Mouse (Mus musculus) cortical plate, adult 2 months (tissue): ENCODE results near the gene Gm3336. TPM values are rescaled to one million over a fixed set of nuclear protein-coding genes. Genes with fewer than 3 reads are reported as not detected.

ENCODE experiments used
- H3K27ac ChIP-seq: fragments of 200-500 bp; 2 replicates; pipeline ENCODE4 v1.5.1; 2012; ENCODE audit warnings: low read length, control low read depth, inconsistent platforms; ENCODE audit not compliant: insufficient read depth
- H3K4me1 ChIP-seq: fragments of 200-500 bp; 2 replicates; pipeline ENCODE4 v1.6.1; 2011; ENCODE audit warnings: low read length; ENCODE audit not compliant: control insufficient read depth, insufficient read depth
- H3K4me3 ChIP-seq: fragments of 200-500 bp; 2 replicates; pipeline ENCODE4 v1.5.1; 2011; ENCODE audit warnings: mild to moderate bottlenecking, low read length, control low read depth; ENCODE audit not compliant: insufficient read depth
- CTCF ChIP-seq: fragments of 200-500 bp; IDR thresholded peaks from 2 replicates; pipeline ENCODE4 v1.5.1; 2011; ENCODE audit warnings: mild to moderate bottlenecking, control low read depth, low read length; ENCODE audit not compliant: insufficient read depth; ENCODE audit errors: extremely low read depth
- POLR2A ChIP-seq: fragments of 200-500 bp; IDR thresholded peaks from 2 replicates; pipeline ENCODE4 v1.6.1; 2011; ENCODE audit warnings: mild to moderate bottlenecking, low read length, control low read depth; ENCODE audit not compliant: insufficient read depth; ENCODE audit errors: extremely low read depth
- polyA plus RNA-seq: library from polyadenylated mRNA; depleted of rRNA; stranded (reverse); fragments of >200 nt; gene quantifications from 2 replicates; pipeline ENCODE4 v1.2.3, GENCODE M21; 2012

The Gm3336 gene
- polyA plus RNA-seq, 1 experiment = not detected

- no peak overlapping the region for H3K4me3 ChIP-seq
- H3K27ac ChIP-seq = no peak overlapping the region
- no peak for TF ChIP-seq CTCF
- TF ChIP-seq POLR2A = no peak
- H3K4me1 ChIP-seq = no peaks in the 10 kb centered on the region
These were observed 8.4 kb downstream of the Gm3336 start for GRCm38 (mm10) chr8:70726721-70727120.

GRCm38 (mm10) chr8:70729808-70730475 is 11.6 kb downstream of the Gm3336 start:
- H3K4me1 ChIP-seq = no peaks in the 10 kb centered on the region
- no peak overlapping the region for H3K4me3 ChIP-seq
- TF ChIP-seq POLR2A (no peak), CTCF (no peak)
- H3K27ac ChIP-seq = no peak overlapping the region

GRCm38 (mm10) chr8:70730956-70731355 is 12.6 kb downstream of the Gm3336 start:
- H3K4me1 ChIP-seq = no peaks in the 10 kb centered on the region
- no peak for TF ChIP-seq CTCF
- TF ChIP-seq POLR2A = no peak
- no peak overlapping the region for H3K4me3 ChIP-seq
- H3K27ac ChIP-seq = no peak overlapping the region

GRCm38 (mm10) chr8:70737705-70738104 is 19.4 kb downstream of the Gm3336 start:
- H3K27ac ChIP-seq = no peak overlapping the region
- no peak for TF ChIP-seq CTCF
- TF ChIP-seq POLR2A = no peak
- no peak overlapping the region for H3K4me3 ChIP-seq
- H3K4me1 ChIP-seq = no peaks in the 10 kb centered on the region

- Histone ChIP-seq H3K4me1 (no peaks in the 10 kb centered on the region), H3K4me3 (no peak overlapping the region), H3K27ac (no peak overlapping the region)
- TF ChIP-seq POLR2A = no peak
- TF ChIP-seq CTCF = no peak
These were observed 19.9 kb downstream of the Gm3336 start for GRCm38 (mm10) chr8:70738211-70738610.

- no peak overlapping the region for H3K27ac ChIP-seq
- H3K4me1 ChIP-seq = peaks cover 1% of the 10 kb centered on the region; the same call in 1 of the 2 replicates
- H3K4me3 ChIP-seq = no peak overlapping the region
- TF ChIP-seq CTCF (no peak), POLR2A (no peak)
These were observed 23.3 kb downstream of the Gm3336 start for GRCm38 (mm10) chr8:70741661-70742060.

- no peak overlapping the region for H3K4me3 ChIP-seq
- no peak overlapping the region for H3K27ac ChIP-seq
- H3K4me1 ChIP-seq = peaks cover 1% of the 10 kb centered on the region; the same call in 1 of the 2 replicates
- no peak for TF ChIP-seq POLR2A
- TF ChIP-seq CTCF = no peak
These were observed 23.8 kb downstream of the Gm3336 start for GRCm38 (mm10) chr8:70742176-70742575.

- TF ChIP-seq CTCF (no peak), POLR2A (0 out of 2 replicates have a peak, but pooled peaks have one; percentile 10)
- H3K4me1 ChIP-seq = peaks cover 1% of the 10 kb centered on the region; the same call in 1 of the 2 replicates
- peak overlapping the region; percentile 14; the same call in 1 of the 2 replicates for H3K4me3 ChIP-seq
- H3K27ac ChIP-seq = no peak overlapping the region
These were observed 24.8 kb downstream of the Gm3336 start for GRCm38 (mm10) chr8:70742981-70743655.

GRCm38 (mm10) chr8:70743656-70744590 is 25.6 kb downstream of the Gm3336 start:
- TF ChIP-seq CTCF = no peak
- TF ChIP-seq POLR2A = no peak
- H3K4me3 ChIP-seq = peak overlapping the region; percentile 26
- H3K27ac ChIP-seq = no peak overlapping the region
- peaks cover 1% of the 10 kb centered on the region; the same call in 1 of the 2 replicates for H3K4me1 ChIP-seq
